Mouse (Mus musculus) c-Kit-positive CD71-positive TER-119-positive erythroid progenitor cells, embryonic 14.5 days (primary cell): ENCODE measurements around the gene Dctn3.
"Not testable (repeated sequence)": the region's sequence is repeated elsewhere in the genome, so short reads cannot be mapped to it uniquely, and the experiment has no call there.

ENCODE experiments used
- DNase-seq: peaks from one replicate; pipeline ENCODE4 v3.0.0-alpha.2; 2013; ENCODE audit warnings: low spot score

The Dctn3 gene

GRCm38 (mm10) chr4:41722918-41723351 lies at the start of gene Dctn3:
Gene Dctn3, minus strand, starts transcription at chr4:41723170.
- peak; percentile 91 for DNase-seq

GRCm38 (mm10) chr4:41767301-41767700 lies 44.3 kb upstream of the Dctn3 start:
- not testable (repeated sequence) for DNase-seq

DNA sequence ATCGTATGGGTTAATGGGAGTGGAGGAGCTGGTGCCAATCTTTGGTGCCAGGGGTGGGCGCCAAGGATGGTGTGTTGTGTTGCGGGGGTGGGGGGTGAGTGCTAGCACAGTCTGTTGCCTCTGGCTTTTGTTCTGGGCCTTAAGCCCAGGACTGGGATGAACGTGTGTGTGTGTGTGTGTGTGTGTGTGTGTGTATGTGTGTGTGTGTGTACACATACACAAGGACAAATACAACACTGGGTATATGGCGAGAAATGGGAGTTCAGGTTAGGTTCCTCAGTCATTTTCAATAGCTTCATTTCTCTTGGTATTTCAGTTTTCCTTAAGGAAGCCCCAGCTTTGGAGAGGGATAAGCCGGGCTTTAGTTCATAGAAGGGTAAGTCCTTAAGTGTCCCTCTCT lies 40.2 kb upstream of the Dctn3 start:
- not testable (repeated sequence) for DNase-seq

DNA sequence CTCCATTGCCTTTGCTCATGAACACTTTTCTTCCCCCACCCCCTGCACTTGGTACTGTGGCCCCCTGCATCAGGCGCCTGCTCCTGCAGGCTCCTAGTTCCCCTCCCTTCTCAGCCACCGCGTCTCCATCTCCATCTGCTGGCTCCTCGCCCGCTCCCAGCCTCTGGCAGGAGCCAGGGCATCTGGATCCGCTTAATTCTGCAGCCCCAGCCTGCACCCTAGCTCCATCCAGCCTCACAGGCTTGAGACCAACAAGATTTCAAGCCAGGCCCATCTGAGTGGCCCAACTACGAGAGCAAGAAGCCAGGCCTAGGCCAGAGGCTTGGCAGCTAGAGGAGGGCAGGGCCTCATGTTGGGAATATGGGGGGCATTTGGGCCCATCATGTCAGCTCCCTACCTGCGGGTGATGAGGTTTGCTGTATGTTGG lies 39.7 kb upstream of the Dctn3 start:
- not testable (repeated sequence) for DNase-seq

GRCm38 (mm10) chr4:41762099-41762687 lies 39.2 kb upstream of the Dctn3 start:
- DNase-seq = no peak

DNA sequence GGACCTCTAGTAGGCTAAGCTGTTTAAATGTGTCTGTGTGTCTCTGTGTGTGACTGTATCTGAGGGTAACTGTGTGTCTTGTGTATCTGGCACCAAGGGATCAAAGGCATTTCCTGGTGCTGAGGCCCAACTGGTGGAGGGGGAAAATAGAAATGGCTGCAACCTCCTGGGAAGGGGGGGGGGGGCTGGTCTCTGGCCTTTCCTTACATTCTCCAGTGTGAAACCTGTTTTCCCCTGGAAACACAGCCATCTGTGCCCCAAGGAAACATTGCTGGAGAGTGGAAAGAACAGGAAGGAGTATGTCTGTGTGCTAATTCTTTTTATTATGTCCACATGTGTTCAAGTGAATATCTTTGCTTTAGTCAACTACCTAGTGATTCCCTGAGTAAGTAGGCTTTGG lies 38.7 kb upstream of the Dctn3 start:
- no peak for DNase-seq

GRCm38 (mm10) chr4:41760911-41761310 lies 37.9 kb upstream of the Dctn3 start:
- no peak for DNase-seq

GRCm38 (mm10) chr4:41760288-41760721 lies 37.3 kb upstream of the Dctn3 start:
- peak; percentile 59 for DNase-seq

DNA sequence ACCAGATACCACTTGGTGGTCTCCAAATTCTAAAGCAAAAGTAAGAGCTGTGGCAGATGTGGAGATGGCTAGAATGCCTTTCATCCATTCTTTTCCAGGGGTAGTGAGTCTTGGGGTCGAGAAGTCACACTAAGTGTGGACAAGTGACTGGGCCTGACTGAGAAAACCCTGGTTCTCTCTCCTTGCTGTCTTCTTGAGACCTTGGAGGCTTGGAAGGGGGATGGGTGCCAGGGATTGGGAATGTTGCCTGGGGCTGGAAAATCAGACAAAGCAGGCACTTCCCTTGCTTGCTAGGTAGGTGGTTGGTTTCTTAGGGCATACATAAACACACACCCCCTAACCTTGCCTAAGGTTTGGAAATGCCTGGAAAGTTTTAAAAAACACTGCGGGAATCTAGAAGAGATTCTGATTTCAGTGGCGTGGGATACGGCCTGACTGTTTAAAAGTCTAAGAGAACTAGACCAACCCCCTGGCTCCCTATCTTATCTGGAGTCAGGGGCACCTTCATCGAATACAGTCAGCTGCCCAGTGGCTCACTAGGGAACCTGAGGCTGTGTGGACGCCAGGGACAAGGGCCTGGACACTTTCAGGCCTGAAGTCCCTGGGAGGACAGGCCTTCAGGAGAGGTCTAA lies 36.8 kb upstream of the Dctn3 start:
- no peak for DNase-seq

DNA sequence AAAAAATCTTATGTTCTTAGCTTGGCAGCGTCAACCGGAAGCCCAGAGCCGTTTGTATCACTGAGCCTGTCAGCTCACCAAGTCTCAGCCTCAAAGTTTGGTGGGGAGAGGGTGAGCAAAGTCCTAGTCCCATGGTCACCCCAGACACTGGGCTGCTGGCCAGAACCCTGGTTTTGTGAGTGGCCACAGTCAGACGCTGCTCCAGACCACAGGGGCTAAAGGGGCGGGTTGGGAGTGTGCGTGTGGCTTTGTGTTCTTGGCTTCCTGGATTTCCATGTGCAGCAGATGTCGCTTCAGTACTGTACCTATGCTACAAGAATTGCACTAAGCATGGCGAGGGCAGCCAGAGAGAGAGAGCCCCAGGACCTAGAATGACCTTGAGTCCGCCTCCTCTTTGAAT lies 36.2 kb upstream of the Dctn3 start:
- DNase-seq = no peak

- no peak for DNase-seq
Measured at GRCm38 (mm10) chr4:41758701-41759100, 35.7 kb upstream of the Dctn3 start.

DNA sequence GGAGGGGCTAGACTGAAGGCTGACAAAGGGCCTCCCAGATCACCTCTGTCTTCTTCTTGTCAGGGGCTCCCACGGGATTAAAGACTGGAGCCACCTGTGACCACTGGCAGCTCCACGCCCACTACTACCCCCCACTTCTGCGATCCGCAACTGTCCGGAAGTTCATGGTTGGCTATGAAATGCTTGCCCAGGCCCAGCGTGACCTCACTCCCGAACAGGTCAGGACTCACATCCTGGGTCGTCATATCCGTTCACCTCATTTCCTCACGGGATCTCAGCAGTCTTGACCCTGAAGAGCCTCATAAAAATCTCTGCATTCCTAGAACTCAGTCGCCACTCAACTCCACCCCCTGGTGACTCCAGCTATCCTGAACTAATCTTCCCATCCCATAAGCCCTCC lies 35.1 kb upstream of the Dctn3 start:
- DNase-seq = no peak

DNA sequence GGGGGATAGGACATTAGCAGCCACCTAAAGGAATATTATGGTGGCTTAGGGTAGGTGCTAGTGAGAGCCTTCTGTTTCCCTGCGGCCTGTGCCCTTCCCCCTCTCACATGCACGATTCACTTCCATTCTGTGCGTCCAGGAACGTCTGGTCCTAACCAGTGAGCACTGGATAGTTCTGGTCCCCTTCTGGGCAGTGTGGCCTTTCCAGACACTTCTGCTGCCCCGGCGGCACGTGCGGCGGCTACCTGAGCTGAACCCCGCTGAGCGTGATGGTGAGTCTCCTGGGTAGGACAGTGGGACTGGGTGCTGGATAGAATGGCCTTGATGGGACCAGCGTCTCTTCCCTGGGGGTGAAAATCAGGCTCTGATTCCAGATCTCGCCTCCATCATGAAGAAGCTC lies 34.4 kb upstream of the Dctn3 start:
- DNase-seq = no peak

GRCm38 (mm10) chr4:41756440-41756839 lies 33.5 kb upstream of the Dctn3 start:
- no peak for DNase-seq

GRCm38 (mm10) chr4:41755338-41756305 lies 32.7 kb upstream of the Dctn3 start, which contains the start of gene Sigmar1:
Gene Sigmar1, minus strand, starts transcription at chr4:41756157.
- DNase-seq = peak; percentile 78

DNA sequence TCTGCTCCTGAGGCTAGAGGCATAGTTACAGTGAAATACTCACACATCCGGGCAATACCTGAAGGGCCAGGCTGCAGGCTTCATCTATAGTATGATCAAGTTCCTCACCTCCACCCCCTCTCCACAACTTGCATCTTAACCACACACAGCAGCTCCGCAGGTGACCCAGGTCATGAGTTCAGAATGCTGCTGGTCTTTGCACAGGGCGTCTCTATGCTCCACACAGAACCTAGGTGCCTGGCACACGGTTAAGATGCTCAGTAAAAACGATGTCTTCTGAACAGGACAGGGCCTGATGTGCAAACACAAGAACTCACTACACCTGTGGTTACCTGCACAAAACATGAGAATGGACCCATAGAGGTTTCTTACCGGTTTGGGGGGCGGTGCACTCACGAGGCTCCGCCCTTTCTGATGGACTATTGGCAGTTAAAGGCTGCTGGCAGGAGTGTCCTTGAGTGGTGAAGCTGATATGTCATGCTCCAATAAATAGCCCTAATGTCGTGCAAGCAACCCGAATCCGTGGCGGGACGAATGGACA lies 31.9 kb upstream of the Dctn3 start, which contains the start of gene Galt:
Gene Galt, plus strand, starts transcription at position 432 of the 541 bp plus-strand sequence.
- DNase-seq = no peak

DNA sequence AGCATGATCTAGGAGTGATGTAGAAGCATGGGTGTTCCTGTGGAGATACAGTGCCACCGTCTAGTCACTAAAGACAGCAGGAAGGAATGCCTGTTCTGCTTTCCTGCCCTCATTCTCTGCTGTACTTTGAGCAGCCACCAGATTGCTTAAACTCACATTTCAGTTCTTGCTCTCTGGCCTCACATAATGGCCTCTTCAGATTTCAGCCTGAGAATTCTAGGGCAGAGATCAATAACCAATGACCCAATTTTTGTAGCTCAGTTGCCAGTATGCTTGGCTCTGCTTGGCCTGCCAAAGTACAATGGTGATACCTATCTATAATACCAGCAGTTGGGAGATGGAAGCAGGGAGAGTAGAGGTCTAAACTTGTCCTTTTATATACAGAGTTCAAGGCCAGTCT lies 22.1 kb upstream of the Dctn3 start:
- DNase-seq = no peak

- DNase-seq = no peak
Measured at GRCm38 (mm10) chr4:41744131-41744530, 21.2 kb upstream of the Dctn3 start.

DNA sequence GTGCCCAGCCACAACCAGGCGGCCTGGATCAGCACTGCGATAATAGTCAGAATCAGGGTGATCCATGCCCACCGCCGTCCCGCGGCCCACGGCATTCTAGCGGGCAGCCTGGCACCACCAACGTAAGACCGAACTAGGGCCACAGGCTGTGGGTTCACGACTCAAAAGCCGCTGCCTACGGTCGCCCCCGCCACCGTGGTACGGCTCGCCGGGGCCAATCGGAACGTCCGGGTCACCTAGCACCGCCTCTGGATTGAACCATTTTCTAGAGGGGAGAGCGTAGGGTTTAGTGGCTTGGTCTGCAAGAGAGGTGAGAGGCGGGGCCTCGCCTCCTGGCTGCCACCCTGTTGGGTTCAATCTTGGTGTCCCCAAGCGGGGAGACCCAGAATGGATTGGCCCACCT lies 18.2 kb upstream of the Dctn3 start:
- peak; percentile 93 for DNase-seq

DNA sequence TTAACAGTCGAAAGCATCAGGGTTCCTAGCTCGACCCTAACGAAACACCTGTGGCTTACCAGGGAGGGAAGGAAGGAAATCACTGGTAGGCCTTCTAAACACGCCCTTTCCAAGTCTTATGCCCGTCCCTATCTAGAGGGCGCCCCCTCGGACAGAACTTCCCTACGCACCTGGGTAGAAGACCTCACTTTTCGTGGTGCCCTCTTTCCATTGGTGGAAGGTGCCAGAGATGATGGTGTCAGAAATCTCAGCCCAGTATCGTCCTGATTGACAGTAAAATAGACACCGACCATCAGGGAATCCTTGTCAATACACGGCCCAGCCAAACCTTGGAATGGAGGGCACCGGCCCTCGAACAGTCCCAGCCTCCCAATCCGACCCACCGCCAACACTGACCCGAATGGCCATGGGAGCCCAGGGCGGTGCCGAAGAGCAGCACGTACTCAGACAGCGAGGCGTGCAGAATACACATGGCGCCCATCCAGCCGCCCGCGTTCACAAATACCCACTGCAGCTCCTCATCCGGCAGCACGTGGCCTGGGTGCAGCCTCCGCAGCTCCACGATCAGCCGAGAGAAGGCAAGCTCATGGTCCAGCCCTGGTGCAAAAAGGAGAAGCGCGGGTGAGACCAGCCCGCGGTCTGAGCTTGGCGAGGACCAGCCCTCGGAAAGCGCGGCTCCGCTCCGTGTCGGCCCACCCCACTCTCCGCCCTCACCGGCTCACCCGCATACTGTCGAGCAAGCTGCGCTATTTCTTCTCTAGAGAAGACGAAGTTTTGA lies 17.6 kb upstream of the Dctn3 start:
- no peak for DNase-seq

- DNase-seq = no peak
Measured at GRCm38 (mm10) chr4:41739260-41739659, 16.3 kb upstream of the Dctn3 start.

GRCm38 (mm10) chr4:41738256-41738603 lies 15.3 kb upstream of the Dctn3 start:
- no peak for DNase-seq
